Mouse (Mus musculus): ENCODE results near the gene Rasgrf1.

Rasgrf1 gene

DNA sequence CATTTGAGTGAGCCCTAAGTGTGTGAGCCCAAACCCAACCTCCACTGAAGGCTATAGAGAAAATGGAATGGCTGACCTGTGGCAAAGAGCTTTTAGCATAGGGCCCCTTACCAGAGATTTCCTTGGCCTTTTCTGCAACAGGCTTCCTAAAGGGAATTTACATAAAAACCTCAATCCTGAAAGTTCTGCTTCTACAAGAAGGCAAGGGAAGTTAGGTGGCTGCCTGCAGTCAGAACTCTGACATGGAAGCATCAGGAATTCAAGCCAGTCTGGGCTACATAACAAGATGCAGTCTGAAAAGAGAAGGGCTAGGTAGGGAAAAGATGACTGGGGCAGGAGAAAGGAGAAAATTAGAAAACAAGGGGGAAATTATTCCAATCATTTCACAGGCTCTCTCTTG lies 1.8 kb upstream of the Rasgrf1 start:
- no peak for DNase-seq

DNA sequence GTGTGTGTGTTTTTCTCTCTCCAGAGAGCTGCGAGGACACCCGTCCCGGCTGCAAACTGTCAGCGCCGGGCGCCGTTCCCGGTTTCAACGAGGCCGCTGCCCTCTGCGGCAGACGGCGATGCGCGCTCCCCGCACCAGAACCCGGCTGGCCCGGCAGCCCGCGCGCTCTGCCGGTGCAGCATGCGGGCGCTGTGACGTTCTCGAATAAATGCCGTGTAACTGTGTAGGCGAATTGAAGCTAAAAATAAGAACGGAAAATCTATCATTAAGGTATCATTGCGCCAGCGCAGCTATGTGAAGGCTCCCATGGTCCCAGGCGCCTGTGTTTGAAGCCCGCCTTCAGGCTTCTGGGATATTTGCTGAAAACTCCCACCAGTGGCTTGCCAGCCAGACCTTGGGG lies 1.1 kb upstream of the Rasgrf1 start:
- DNase-seq, result peak; percentile 81

DNA sequence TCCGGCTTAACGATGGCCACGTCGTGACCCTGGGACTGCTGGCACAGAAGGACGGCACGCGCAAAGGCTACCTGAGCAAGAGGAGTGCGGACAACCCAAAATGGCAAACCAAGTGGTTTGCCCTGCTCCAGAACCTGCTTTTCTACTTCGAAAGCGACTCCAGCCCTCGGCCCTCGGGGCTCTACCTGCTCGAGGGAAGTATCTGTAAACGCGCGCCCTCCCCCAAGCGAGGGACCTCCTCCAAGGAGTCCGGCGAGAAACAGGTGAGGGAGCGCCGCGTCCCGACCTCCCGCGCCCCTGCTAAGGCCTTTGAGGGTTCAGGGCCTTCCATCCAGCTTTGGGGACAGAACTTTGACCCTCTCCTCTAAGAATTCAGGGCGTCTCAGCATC lies 298 bp downstream of the Rasgrf1 start:
- no peak for DNase-seq

DNA sequence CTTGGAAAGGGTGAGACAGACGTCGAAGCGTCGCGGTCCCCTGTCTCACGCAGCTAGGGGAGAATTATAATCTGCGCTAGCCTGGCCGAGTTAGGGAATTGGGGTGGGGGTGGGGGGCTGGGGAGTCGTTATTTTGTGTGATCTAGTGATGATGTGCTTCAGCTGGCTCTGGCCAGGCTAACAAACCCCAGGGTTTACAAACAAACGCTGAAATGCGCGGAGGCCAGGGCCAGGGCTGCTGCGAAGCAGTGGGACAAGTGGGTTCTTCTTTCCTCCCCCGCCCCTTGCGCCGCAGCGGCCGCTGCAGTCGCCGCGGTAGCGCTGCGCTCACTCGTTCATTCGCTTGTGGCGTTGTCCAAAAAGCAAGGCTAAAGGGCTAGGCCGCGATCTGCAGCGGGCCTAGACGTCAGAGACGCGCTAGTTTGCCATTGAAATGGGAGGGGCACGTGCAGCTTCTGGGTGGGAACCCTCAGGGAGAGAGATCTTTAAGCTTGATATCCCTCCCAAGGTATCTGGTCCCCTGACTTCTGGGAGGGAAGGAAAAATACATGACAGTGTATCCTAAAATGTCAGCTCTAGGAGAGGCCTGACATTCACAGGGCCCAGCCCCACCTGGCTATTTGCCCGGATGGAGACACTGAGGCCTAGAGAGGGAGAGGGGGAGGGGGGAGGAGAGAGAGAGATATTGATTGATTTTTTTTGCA lies 1.2 kb downstream of the Rasgrf1 start:
- peak; percentile 62 for DNase-seq

DNA sequence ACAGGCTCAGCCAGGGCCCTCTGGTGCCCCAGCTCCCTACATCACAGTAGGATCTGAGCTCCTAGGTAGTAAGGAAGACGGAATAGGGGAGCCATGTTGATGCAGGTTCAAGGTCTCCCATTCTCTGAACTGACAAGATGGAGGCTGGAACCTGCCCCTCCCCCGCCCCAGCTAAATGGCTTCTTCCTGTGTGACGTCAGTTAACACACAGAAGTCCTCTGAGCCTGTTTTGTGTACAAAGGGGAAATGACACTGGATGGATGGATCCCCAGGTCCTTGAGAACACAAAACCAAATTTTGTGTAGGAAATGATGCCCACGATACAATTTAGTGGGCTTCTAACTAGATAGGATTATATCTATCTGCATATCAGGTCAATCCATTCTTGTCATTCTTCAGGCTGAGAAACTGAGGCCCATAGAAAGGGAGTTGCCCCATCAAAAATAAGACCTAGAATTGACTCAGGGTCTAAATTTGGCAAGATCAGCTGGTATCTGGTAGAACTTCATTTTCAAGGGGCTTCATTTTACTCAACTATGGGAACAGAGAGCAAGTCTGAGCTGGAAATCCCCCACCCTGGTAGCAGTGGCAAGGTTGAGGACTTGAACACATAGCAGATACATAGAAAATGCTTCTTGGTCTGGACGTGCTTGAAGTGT lies 2.3 kb downstream of the Rasgrf1 start:
- no peak for DNase-seq

DNA sequence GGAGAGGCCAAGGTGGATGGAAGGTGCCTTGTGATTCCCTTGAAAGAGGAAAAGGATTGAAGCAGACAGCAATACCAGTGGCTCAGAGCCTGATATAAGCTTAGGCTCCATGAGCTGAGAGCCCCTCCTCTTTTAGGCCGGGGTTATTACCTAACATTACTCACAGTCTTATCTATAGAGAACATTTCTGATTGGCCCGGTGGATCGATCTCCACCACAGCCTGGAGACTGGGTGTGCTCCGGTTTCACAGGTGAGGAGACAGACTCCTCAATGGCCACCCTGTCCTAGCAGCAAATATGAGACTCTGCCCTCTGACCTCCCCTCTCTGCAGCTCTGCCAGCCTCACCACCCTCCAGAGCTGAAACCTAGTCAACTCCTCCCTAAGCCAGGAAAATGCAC lies 3.4 kb downstream of the Rasgrf1 start:
- no peak for DNase-seq

DNA sequence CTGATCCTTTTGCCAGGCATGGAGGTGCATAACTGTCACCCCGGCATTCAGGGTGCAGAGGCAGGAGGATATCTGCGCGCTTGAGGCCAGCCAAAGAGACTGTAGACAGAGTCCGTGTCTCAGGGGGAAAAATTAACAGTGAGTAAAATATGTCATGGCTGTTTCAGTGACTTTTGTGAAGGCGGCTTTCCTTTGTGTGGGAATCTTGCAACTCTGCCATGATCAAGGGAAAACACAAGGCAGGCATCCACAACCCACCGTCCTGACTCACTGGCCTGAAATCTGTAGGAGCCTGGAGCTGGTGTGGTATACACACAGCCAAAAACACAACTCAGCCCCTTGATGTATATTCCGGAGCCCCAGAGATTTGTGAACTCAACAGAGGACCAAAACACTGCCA lies 6.8 kb downstream of the Rasgrf1 start:
- DNase-seq, result no peak

DNA sequence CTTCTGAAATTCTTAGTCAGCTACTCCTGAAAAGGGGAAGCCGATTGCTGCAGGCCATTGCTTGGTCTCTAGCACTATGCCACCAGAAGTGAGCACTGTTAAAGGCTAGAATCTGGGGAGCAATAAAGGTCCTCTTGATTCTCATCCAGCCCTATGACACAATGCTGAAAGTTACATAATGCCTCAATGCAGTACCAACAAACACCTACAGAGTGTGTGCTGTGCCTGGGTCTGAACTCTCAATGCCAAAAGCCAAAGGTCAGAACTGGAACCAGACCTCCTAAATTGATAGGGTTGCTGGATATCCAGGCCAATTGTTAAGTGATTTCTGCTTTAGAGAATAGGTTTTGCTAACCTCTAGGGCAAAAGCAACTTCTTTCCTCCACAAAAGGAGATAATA lies 7.7 kb downstream of the Rasgrf1 start:
- no peak for DNase-seq

DNA sequence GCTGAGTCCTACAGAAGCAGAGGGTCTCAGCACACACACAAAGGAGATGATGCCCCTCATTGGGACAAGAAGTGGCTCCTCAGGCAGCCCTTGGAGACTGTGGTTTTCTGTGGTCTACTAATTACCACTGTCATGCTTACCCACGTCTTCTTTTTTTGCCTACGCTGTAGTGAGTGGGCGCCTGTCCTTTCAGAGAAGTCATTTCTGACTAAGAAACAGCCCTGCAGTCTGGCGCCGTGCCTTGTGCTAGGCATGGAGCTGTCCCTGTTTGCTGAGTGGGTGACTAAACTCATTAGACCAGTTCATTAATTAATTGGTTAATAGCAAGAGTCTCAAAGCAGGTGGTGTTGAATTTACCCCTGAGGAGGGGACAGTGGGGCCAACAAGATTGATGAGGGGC lies 9.1 kb downstream of the Rasgrf1 start:
- DNase-seq, result no peak

DNA sequence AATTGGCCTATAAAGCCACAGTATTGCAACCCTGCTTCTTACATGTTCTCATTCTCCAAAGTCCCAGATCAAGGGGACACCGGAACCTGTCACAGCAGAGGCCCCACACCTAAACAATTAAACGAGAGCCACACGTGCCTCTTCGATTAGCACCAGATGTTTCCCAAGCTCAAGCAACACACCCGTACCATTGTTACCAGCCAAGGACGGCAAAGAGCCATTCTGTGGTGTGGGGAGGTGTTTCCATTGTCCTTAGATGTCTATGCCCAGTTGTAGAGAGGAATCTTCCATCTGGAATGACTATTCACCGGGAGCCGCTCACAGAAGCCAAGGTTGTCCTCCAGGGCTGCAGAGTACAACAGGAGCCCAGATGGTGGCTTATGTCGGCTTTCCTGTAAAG lies 11.4 kb downstream of the Rasgrf1 start:
- DNase-seq, result no peak

DNA sequence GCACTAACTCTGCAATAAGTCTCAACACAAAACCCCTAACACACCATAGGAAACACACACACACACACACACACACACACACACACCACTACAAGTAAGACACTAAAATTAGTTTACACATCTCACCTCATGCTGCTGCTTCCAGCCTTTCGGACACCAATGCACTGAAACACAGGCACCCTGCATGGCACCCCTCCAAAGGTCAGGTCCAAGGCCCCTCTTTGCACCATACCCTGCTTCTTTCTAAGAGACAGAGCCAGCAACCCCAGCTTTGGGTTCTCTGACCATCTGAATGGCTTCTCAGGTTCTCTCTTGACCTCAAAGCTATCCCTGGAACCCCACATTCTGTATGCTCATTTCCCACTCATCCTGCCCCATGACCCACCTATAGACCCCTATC lies 13.0 kb downstream of the Rasgrf1 start:
- no peak for DNase-seq

DNA sequence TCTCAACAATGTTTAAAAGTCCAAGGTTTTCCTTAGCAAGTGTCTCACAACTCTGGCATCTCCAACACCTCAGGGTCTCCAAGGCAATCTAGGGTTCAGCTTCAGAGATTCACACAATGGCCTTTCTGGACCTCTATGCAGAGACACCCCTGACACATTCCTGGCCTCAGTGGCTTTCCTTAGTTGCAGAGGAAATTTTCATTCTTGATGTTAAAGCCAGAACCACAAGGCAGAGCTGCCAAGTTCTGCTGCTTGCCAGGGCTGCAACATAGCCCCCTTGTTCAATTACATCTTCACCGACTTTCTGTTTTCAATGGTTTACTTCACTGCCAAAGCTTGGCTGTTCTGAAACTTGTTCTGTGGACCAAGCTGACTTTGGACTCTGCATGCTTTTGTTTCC lies 15.1 kb downstream of the Rasgrf1 start:
- no peak for DNase-seq

DNA sequence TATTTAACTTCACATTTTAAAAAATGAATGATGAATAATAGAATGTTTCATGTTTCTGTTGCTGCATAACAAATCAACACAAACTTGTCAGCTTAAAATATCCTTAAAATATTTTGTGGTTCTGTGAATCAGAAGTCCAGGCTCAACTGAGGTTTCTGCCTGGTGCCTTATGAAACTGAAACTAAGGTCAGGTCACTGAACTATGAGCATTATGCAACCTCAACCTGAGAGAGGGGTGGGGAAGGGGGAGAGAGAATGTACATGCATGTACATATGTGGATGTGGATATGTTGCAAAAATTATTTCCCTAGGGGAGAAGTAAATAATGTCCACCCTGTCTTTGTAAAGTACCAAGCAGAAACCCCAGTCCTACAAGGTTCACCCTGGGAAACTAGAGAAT lies 18.8 kb downstream of the Rasgrf1 start:
- DNase-seq, result no peak

DNA sequence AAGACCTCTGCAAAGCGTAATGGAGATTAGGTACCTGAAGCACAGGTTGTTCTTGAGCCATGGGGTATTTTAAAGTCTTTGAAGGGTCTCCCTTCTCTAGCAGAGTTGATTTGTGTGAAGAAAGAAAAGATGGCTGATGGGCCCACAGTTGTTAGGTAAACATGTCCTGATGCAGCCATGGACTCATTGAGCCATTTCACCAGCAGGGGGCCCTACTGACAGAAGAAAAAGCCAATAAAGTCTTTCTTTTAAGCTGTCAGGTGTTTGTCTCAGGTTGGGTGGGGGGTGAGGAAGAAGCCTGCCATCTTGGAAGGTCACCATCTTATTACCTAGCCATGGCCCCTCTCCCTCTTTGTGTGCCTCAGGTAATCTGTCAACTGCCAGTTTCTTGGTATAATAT lies 30.7 kb downstream of the Rasgrf1 start:
- no peak for DNase-seq

DNA sequence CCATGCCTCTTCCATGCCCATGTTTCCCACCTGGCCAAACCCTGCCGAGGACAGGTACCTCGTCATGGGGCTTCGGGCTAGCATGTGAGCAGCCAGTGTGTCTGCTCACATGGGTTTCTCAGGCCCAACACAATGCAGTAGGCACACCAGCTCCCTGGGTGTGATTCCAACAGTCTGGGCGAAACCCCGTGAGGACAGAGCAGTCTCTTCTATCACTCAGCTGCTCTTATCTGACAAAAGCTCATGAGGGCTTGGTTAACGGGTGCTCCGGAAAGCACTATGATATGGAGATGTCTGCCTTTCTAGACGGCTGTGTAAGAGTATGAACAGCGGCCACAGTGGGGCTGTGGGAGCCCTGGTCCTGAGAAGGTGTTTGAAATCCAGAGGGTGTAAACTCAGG lies 37.1 kb downstream of the Rasgrf1 start:
- no peak for DNase-seq

DNA sequence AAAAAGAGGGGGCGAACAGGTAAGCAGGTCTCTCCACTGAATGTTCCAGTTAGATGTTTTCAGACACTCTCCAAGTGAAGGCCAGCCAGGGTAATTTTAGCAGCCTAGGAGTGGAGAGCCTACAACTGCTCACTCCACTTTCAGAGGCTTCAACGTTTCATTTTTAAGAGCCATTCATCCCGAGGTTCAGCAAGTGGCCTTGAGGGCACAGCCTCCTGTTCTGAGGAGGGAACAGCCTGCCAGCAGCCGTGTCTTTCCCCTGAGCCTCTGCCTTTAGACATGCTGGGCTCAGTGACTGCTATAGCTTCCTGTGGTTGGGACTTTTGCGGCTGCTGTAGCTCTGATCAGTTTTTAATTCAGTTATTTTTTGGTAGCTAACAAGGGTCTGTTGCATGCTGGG lies 38.9 kb downstream of the Rasgrf1 start:
- no peak for DNase-seq

DNA sequence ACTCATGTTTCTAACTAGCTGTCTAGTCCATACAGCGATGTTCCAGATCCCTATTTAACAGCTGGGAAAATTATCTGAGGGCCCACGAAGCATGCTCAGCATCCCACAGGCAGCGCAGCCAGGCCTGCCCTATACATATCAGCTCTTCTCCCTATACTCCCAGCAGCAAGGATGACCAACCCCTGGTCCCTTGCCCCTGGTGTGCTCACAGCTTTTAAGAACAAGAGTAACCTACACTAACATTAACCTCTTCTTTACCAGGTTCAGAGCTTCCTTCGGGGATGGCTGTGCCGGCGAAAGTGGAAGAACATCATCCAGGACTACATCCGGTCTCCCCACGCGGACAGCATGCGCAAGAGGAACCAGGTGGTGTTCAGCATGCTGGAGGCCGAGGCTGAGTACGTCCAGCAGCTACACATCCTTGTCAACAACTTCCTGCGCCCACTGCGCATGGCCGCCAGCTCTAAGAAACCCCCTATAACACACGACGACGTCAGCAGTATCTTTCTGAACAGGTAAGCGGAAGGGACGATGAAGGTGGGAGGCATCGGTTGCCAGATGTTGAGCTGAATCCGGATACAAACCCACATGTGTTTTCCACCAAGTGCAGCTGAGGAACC lies 44.0 kb downstream of the Rasgrf1 start:
- DNase-seq, result no peak

DNA sequence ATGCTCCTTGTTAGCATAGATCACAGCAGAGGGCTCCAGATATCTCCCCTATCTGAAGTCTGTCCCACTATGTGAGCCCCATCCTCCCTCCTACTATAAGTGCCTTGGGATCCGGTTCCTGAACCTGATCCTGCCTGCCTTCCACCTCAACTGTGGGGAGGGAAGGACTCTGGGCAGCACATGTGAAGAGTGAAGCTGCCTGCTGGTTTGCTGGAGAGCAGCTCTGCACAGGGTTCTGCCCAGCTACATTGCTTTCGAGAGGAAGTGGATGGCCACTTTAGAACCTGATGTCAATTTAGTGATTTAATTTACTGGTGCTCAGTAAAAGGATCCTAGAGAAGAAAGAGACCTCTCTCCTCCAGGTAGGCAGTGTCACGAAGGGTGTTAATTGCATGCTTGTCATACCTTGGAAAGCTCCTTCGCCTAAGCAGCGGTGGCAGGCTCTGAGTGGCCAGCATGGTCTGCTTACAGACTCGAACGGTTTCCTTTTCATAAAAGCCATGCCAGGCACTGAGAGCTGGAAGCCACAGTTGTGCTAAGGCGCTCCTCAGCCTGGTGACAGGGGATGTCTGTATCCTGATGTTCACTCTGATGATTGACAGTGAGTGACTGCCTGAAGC lies 45.3 kb downstream of the Rasgrf1 start:
- DNase-seq, result no peak

DNA sequence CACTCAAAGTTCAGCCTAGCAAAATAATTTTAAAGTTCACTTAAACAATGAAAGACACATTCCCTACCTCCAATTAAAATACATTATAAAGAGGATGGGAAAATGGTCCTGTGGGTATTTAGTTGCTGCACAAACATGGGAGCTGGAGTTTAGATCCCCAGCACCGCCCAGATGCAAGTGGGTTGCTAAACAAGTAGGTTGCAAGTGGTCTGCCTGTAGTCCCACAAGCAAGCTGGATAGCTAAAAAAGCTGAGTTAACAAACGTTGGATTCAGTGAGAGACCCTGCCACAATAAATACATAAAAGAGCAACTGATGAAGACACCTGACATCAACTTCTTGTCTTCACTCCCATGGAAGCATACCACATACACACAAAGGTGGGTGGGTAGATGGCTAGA lies 49.3 kb downstream of the Rasgrf1 start:
- DNase-seq, result no peak

DNA sequence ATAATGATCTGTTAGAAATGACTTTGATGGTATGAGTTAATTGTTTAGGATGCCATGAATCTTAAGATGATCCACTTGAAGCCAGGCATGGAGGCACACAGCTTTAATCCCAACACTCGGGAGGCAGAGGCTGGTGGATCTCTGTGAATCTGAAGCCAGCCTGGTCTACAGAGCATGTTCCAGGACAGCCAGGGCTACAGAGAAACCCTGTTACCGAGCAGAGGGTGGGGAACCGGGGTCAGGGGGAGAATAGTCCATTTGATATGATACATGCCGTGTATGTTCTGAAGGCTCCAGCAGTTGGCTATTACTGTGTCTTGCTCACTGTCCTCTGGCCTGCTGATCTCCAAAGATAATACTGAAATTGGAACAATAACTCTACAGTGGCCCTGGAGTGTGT lies 54.4 kb downstream of the Rasgrf1 start:
- no peak for DNase-seq

DNA sequence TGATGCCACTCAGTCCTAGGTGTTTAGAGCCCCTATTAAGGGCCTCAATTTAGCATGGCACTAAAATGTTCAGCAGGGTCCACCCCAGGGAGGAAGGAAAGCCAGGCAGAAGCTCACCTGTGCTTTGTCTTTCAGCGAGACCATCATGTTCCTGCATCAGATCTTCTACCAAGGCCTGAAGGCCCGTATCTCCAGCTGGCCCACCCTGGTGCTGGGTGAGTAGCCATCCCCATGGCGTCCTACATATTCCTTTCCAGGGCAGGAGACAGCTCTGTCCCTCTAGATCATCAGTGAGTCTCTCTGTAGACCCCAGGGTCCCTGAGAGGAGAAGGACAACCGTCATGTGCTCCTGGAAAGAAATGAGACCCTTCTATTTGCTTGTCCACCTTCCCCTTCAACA lies 58.0 kb downstream of the Rasgrf1 start:
- DNase-seq, result no peak

DNA sequence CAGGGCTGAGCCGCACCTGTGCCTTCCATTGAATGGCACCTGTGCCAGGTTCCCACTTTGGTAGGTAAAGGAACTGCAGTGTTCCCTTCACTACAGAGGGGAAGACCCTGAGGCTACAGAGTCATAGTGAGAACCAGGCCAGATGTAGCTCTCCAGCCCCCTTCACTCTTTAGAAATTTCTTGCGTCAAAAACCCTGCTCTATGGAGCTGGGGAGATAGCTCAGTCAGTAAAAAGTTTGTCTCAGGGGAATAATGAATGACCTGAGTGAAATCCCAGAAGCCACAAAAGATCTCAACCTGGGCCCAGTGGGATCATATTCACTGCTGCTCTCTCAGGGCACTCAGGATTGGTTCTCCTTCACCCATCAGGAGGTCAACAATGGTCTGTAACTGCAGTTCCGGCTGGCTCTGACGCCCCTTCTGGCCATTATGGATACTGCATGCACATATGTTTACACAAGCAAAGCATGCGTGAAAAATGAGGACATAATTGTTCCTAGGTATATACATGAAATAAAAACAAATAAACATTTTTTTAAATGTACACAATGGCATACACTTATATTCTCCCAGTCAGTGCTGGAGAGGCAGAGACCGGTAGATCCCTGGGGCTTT lies 59.2 kb downstream of the Rasgrf1 start:
- no peak for DNase-seq

DNA sequence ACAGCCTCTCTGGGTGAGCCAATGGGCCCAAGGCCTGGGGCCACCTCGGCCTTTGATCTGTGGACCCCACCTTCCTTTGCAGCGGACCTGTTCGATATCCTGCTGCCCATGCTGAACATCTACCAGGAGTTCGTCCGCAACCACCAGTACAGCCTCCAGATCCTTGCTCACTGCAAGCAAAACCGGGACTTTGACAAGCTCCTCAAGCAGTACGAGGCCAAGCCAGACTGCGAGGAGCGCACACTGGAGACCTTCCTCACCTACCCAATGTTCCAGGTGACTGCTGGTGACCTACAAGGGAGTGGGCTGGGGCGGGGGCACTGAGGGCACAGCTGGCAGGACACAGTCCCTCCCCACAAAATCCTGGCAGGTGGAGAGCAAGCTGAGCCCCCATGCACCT lies 60.6 kb downstream of the Rasgrf1 start:
- no peak for DNase-seq

Data from cerebellum, adult 9-11 months (tissue).